Mouse (Mus musculus) bone marrow macrophage, adult 2 months (primary cell): ENCODE measurements at regions not wholly inside any gene's neighbourhood (a gene's known extent, or its start where the extent isn't known, plus 50 kb on each side); places are given as distances from the start of the nearest gene placed in this dataset.

Experiments
- H3K27ac ChIP-seq: 2 replicates; pipeline ENCODE4 v1.5.1; 2012; ENCODE audit warnings: low read depth, low read length; ENCODE audit not compliant: insufficient read depth
- H3K4me1 ChIP-seq: 2 replicates; pipeline ENCODE4 v1.6.1; 2012; ENCODE audit warnings: low read length; ENCODE audit not compliant: control insufficient read depth, insufficient read depth
- H3K4me3 ChIP-seq: 2 replicates; pipeline ENCODE4 v1.5.1; 2012; ENCODE audit warnings: mild to moderate bottlenecking, low read length, moderate library complexity; ENCODE audit not compliant: insufficient read depth
- CTCF ChIP-seq: IDR thresholded peaks from 2 replicates; pipeline ENCODE4 v1.5.1; 2012; ENCODE audit warnings: low read depth, mild to moderate bottlenecking, low read length, moderate library complexity
- POLR2A ChIP-seq: IDR thresholded peaks from 2 replicates; pipeline ENCODE4 v1.6.1; 2012; ENCODE audit warnings: mild to moderate bottlenecking, low read depth, low read length, borderline replicate concordance

DNA sequence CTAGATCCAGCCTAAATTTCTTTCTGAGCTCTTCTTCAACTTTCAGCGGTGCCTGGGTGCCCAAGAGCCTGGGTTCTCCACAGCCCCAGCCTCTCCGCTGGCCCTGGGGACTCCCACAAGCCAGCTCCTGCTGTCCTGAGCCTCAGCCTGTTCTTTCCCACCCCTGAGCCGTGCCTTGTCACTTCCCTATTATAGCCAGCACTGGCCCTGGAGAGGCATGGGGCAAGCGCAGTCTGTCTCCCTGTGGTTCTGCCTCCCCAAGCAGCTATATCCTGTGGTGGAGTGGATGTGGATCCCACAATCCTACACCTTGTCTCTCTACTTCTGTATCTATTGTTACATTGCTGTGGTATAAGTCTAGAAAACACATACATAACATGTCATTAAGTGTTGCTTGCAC lies 128.6 kb upstream of the Hgf start:
- TF ChIP-seq POLR2A (no peak), CTCF (no peak)

DNA sequence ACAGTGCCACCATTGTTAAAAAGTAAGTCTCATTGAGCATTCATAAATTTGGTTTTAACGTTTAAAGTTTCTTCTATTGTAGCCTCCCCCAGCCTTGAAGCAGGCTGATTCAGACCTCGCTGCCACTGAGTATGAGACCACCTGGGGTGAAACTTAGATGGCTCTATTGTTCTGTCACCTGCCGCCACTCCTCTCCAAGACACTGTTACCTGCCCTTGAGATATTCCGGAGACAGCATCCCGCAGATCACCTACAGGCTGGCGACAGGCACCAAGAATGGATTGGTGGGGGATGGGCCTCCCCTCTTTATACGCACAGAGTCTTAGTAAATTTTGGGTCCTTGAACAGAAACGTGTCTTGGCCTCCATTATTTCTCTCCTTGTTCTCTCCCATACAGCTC lies 128.0 kb upstream of the Hgf start:
- H3K4me1 ChIP-seq, result no peaks in the 10 kb centered on the region
- no peak overlapping the region for H3K4me3 ChIP-seq
- no peak overlapping the region for H3K27ac ChIP-seq
- TF ChIP-seq POLR2A (no peak), CTCF (no peak)

More for the DNA sequence above, 128.6 kb upstream of the Hgf start:
- Histone ChIP-seq H3K4me3 (no peak overlapping the region), H3K27ac (no peak overlapping the region), H3K4me1 (no peaks in the 10 kb centered on the region)

DNA sequence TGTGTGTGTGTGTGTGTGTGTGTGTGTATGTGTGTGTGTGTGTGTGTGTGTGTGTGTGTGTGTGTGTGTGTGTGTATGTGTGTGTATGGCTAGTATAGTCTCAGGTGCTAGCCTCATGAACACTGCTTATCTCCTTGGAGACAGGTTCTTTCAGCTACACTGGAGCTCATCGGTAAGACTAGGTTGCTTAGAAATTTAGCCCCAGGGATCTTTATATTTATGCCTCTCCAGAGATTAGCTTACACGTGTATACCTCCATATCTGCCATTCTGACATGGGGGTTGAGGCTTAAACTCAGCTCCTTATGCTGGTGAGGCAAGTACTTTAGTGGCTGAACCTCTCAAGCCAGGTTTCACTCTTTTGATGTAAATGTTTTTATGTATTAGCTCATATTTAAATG lies 127.0 kb upstream of the Hgf start:
- Histone ChIP-seq H3K4me3 (no peak overlapping the region), H3K4me1 (no peaks in the 10 kb centered on the region), H3K27ac (no peak overlapping the region)
- TF ChIP-seq POLR2A (no peak), CTCF (no peak)

DNA sequence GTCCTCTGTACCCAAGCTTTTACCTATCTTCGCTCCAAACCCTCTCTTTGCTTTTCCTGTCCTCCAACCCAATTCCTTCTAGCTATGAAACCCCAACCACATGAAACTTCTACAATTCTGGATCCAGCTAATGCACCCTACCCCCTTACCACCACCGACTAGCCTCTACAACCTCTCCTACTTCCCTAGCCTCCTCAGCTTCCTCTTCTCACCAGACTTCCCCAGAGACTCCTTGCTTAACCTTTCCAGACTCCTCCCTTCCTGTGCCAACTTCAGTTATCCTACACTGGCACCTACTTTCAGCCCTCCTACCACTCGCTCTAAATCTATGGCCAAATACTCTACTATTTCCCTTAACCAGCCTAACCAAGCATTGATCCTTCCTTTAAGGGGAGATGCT lies 118.7 kb upstream of the Hgf start:
- Histone ChIP-seq H3K4me1 (peaks cover 5% of the 10 kb centered on the region), H3K4me3 (no peak overlapping the region), H3K27ac (no peak overlapping the region)
- TF ChIP-seq POLR2A, result no peak
- no peak for TF ChIP-seq CTCF

DNA sequence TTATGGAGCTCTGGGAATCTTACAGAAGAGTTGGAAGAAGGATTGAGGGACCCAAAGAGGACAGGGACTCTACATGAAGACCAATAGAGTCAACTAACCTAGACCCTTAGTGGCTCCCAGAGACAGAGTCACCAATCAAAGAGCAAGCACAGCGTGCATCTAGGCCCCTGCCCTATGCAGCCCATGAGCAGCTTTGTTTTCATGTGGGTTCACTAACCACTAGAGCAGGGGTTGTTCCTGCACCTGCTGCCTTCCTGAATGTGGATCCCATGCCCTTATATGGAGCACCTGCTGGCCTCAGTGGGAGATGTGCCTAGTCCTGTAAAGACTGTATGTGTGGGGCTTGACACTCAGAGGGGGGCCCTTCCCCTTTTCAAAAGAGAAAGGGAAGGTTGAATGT lies 108.2 kb upstream of the Hgf start:
- TF ChIP-seq CTCF (no peak), POLR2A (no peak)
- Histone ChIP-seq H3K27ac (no peak overlapping the region), H3K4me1 (no peaks in the 10 kb centered on the region), H3K4me3 (no peak overlapping the region)

DNA sequence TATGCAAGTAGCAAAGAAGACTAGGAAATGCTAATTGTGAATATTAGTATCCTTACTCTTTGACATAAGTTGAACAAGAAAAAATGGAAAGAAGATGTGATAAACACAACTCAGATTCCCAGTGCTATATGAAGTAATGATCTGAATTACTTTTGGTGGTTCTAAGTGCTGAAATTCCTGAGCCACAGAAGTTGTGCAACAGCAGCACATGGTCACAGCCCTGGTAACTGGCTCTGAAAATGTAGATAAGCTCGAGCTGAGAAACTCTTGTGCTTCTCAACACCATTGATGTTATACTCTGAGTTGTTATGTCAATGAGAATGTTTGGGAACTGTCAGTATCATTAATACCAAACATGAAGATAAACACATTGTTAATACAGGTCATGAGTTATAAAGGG lies 106.3 kb upstream of the Hgf start:
- no peak overlapping the region for H3K4me3 ChIP-seq
- no peaks in the 10 kb centered on the region for H3K4me1 ChIP-seq
- TF ChIP-seq POLR2A (no peak), CTCF (no peak)
- no peak overlapping the region for H3K27ac ChIP-seq

DNA sequence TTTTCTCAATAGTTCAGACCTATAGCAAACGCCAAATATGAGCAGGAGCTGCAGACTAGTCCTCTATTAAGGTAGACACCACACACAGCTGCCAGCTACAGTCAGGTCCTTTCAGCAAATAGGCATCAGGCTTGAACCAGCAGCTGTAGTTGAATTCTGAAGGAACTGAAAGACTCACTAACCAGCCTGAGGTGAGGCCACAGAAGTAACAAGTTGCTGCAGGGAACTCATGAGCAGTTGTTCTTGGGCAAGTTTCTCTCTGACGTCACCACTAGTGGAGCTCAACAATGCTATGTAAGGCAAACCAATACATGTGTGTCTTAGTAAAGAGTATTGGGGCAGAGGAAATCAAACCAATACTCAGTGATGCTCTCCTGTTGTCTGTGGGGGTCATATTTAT lies 91.5 kb upstream of the Hgf start:
- no peak for TF ChIP-seq POLR2A
- TF ChIP-seq CTCF, result no peak
- Histone ChIP-seq H3K4me1 (peaks cover 4% of the 10 kb centered on the region), H3K4me3 (no peak overlapping the region), H3K27ac (no peak overlapping the region)

DNA sequence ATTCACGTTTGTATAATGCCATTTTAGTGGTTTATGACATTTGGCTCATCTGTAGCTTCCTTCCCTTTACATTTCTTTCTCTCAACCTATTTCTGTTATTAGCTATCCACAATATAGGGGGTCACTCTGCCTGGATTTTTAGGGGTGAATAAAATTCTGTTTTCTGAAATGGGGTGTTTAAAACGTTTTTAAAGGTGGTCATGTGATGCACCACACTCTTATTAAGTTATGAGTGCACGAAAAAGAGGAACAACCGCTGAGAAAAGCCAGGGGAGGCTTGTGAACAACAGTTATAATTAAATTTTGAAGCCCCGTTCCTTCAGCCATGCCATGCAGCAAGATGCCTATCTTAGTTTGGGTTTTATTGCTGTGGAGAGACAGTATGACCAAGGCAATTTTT lies 87.0 kb upstream of the Hgf start:
- TF ChIP-seq CTCF (no peak), POLR2A (no peak)
- H3K4me3 ChIP-seq, result no peak overlapping the region

DNA sequence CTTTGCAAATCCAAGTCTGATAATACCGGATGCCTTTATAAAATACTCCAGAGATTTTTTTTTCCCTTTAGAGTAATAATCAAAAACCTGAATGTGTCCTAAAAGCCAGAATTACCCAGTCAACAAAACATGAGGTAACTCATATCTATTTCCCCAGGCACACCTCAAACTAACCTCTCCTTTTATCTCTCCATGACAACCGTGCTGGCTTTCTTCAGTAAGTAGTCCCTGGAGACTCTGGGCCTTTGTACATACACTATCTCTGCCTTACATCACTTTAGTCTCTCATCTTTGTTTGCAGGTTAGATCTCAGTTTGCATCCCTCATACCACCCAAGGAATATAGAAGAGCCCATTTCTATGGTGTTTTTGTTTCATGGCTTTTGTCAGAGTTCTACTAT lies 84.7 kb upstream of the Hgf start:
- H3K4me1 ChIP-seq, result peaks cover 21% of the 10 kb centered on the region
- H3K4me3 ChIP-seq, result no peak overlapping the region
- H3K27ac ChIP-seq, result no peak overlapping the region
- no peak for TF ChIP-seq POLR2A

More for the DNA sequence above, 87.0 kb upstream of the Hgf start:
- Histone ChIP-seq H3K27ac (peak overlapping the region; percentile 21; the same call in 1 of the 2 replicates), H3K4me1 (peaks cover 21% of the 10 kb centered on the region)

DNA sequence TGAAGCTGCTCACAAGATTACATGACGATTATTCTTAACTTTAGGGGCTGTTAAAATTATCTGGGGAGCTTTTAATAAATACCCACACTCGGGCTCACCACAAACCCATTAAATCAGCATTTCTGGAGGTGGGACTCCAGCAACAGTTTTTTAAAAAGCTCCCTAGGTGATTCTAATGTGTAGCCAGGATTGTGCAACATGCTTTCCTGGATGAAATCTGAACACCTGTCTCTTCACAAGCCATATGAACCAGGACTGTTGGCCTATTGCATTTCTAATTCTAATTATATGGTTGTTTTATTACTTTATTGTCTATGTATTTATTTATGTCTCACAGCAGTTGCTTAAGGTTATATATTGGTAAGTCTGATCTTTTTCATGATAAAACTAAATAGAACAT lies 84.1 kb upstream of the Hgf start:
- Histone ChIP-seq H3K4me3 (no peak overlapping the region), H3K27ac (peak overlapping the region; percentile 25; the same call in 1 of the 2 replicates), H3K4me1 (peaks cover 21% of the 10 kb centered on the region)
- TF ChIP-seq CTCF, result no peak
- TF ChIP-seq POLR2A, result no peak

DNA sequence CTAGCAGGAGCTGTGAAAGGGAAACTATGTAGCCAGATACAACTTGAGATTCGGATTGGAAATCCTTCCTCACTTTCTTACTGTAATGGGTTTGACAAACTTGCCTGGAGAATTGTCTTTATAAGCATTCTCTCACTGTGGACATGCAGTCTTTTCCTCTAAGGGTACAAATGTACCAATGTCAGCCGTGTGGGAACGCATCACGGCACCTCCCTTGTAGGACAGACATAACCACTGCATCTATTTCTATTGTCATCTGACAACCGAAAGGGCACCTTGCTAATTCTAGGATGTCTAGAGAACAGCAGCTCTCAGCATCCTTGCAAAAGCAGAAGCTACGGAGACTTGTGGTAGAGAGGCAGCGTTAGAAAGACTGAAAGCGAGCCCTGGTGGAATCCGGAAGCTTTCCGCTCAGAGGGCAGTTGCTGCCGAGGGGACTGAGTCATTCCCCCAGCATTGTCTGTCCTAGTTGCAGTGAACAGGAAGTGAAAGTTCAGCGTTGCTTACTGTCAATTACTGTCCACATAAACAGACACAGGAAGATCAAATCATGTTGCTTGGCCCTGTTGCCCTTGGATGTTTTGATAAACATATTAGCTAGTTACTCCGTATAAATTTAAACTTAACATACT lies 83.5 kb upstream of the Hgf start:
- Histone ChIP-seq H3K4me3 (peak overlapping the region; percentile 22), H3K4me1 (peaks cover 21% of the 10 kb centered on the region), H3K27ac (peak overlapping the region; percentile 86)
- TF ChIP-seq POLR2A, result no peak
